Mouse (Mus musculus): ENCODE data around the gene Pitx2.

The Pitx2 gene

DNA sequence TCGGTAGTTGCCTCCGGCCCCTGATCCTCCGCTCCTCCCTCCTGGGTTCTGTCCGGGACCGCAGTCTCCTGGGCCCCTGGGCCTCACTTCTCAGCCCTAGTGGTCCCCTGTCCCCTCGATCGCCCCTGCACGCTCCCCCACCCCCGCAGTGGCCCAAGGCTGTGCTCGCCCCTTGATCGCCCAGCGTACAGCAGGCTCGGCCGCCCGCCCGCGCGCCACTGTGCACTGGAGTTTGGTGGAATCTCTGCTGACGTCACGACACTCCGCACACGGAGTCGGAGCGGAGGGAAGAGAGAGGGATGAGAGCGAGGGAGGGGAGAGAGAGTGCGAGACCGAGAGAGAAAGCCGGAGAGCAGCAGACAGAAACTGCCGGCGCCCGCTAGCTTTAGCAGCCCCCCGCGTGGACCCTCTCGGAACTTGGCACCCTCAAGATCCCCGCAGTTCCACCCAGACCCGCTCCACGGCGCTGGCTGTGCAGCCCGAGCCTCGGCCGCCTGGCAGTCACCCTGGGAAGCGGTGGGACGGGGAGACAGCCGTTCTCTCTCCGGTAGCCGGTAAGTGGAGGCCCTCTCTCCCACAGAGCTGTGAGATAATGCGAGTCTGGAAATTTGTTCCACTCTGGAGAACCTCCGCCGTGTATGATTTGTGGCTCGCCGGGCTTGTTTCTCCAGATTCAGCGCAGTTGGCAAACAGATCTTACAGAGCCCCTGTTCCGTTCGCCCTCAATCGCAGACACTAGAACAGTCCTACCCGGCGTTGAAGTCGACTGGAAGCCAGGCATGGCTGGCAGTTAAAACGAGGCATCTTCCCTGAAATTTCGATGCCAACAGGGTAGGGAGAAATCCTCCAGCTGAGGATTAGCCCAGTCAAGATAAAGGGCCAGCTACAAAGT, at the start of gene Pitx2:
TSS of gene Pitx2 (plus strand) at position 270 of the 892 bp plus-strand sequence.
- no peak for DNase-seq (ENCODE audit: low spot score in 2 of 2)

DNA sequence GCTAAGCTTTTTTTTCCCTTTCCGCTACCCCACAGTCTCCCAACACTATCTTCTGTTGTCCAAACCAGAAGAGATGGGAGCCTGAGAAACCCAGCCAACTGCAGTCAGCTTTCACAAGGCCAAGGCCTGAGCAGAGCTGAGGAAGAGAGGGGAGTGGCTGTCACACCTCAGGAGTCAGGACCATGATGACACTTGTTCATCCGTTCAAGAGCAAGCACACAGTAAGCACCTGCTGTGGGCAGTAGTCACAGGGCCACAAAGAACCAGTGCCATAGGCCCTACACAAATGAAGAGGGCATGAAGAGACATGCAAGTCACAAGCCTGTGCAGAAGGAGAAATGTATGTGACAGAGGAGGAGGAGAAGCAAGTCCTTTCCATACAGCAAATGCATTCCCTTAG, 49.7 kb upstream of the Pitx2 start:
- DNase-seq (ENCODE audit: low spot score in 2 of 2): no peak

DNA sequence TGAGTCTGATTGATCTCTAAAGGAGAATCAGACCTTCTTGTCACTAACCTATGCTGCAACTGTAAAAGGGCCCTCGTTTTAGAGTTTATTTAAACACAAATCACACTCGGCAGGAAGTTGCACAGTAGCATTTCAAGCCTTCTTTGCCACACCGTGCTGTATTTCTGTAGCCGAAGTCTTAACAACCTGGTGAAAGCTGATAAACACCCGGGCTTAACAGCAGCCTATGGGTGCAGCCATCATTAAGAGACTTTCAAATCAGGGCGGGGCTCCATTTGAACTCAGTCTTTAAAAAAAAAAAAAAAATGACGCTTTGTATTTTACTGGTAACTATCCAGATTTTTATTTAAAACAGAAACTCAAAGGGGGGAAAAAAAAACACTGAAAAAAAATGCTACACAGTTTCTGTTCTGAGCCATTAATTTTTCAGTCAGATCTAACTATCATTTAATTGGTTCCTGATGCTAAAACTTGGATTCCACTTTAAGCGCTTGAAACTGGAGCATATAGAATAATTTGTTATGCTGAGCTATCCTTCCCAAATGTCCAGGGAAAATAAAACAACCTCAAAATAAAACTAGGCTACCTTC, 48.5 kb upstream of the Pitx2 start:
- no peak for DNase-seq (ENCODE audit: low spot score in 2 of 2)

DNA sequence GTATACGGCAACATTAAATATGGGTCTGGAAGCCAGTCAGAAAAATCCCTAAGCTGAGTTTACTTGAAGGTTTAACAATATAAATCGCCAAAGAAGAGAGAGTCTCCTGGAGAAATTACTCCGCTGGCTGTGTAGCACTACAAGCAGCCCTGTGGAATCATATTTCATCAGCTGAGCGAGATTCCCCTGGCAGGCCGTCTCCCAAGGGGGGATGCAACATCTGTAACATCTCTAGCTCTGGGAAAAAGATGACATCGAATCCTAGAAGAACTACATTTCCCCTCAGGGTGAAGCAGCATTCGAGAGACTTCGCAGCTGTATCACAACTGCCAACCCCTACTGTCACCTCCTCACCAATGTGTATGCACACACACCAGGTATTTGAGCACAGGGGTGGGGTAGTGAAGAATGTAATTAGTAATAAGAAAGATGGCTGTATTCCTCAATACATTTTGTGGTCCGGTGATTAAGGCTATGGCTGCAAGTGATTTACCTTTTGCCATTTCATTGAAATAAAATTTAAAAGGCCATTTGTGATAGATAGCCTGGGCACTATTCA, 40.8 kb upstream of the Pitx2 start:
- no peak for DNase-seq (ENCODE audit: low spot score in 2 of 2)

DNA sequence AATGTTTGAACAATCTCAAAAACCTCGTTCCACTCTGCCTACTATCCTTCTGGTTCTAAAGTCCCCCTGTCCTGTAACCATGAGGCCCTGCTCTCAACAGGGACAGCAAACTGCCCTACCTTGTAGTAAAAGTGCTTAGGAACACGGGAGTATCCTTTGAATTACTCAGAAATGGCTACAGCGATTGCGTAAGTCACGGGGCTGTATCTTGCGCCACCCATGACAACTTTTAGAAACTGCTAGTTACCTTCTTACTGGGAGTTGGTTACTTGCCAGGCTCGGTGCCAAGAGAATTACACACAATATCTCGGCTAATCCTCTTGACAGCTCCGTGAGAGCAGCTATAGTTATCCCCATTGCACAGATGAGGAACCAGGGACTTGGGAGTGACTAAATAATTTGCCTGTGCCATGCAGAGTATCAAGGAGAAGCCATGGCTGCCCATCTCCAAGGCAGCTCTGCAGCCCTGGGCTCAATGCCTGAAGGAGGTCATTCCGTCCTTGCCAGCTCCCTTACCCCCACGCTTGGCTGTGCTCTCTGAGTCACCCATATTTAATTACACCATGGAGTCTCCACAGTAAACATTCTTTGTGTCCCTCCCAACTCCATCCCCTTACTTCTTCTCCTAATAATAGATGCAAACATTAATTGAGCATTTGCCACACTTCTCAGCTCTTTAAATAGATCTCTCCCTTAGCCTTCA, 38.2 kb upstream of the Pitx2 start:
- DNase-seq (ENCODE audit: low spot score in 2 of 2): no peak

DNA sequence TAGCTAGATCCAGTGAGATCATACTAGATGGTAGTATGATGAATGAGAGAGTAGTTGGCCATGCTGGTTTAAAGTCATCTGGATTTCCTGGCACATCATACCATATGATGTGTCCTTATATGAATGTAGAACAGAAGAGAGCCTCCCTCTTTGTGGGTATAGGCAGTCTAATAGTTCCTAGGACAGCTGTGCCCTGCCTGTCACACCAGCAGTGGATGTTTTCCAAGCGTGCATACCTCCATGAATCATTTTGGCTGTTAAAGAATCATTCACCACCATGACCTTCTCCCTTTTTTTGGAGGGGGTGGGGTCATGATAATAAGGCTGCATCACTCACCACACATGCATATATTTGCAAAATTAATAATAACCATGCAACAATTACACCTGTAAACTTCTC, 35.4 kb upstream of the Pitx2 start:
- no peak for DNase-seq (ENCODE audit: low spot score in 2 of 2)

DNA sequence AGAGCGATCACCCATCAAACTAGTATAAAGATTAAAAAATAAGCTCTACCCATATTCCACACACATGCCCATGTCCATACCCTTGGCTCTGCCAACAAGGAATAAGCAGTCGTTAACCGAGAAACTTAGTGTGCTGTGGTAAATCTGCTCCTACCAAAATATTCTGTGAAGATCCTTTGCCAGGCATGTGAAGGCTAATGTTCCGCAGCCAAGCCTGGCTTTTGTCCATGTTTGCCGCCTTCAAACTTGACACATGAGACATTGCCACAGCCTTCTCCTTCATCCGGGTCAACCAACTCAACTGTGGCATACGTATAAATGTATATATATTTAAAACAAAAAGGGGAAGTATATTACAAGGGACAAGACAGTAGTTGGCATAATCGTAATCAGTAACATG, 34.0 kb upstream of the Pitx2 start:
- DNase-seq (ENCODE audit: low spot score in 2 of 2): no peak

DNA sequence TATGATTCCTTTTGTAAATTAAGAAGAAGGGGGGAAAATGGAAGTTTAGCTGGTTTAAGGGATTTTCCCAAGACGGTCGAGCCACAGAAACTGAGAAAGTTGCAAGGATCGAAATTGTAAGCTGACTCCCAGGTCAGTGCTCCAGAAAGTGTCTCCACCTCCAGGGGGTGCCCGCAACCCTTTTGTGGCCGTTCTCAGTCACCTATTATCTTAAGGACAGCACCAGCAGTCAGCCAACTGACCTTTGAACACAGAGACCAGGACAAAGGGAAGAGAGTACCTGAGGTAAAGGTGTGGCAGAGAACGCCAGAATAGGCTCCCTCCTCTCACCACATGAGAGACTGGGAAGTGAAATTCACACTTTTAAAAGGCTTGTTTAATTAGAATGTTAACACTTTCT, 33.0 kb upstream of the Pitx2 start:
- no peak for DNase-seq (ENCODE audit: low spot score in 2 of 2)

DNA sequence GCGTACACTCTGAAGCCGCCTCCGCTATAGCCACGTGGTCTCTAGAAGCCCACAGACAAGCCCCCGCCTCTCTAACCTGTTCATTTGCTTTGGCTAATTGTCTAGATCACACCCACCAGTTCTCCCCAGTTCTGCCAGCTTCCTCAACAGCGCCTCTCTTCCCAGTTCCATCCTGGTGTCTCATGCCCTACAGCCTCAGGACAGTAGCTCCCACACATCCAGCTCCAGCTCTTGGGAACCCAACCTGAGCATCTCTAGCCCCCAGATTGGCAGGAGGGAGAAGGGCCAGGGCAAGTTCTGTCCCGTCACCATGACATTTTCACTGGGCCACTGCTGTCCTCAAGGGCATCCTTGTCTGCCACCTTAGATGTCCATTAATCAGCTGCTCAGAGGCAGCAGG, 29.3 kb upstream of the Pitx2 start:
- DNase-seq (ENCODE audit: low spot score in 2 of 2): no peak

DNA sequence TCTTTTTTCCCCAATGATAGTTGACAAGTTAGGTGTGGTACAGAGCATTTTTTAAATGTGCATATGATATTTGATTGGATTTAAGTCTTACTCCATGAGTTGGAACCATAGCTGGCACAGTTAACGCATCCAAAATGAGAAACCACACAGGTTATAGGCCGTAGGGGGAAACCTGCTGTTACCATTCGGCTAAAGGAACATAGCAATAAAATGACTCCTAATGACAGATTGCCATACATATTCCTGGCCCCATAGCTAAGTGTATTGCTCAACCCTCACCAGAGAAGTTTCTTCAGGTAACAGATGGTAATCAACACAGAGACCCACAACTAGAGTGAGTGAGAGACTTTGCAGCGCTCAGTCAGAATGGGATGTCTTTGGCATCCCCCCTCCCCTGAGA, 27.9 kb upstream of the Pitx2 start:
- DNase-seq (ENCODE audit: low spot score in 2 of 2): no peak

DNA sequence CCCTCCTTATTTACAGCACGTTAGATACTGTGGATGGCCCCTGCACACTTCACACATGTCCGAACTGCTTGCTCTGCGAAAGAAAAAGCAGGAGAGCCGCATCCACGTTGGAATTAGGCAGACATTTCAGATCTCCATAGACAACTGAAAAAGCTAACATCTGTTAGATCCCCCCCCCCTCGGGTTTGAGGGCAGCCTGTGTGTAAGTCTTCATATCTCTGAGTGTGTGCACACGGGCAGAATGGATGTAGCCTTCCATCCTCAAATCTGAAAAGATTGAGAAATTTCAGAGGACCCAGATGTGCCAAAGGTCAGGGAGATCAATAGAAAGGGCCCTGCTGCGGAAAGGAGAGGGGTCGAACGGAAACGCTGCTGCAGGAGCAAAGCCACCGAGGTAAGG, 5.2 kb upstream of the Pitx2 start:
- DNase-seq (ENCODE audit: low spot score in 2 of 2): no peak

DNA sequence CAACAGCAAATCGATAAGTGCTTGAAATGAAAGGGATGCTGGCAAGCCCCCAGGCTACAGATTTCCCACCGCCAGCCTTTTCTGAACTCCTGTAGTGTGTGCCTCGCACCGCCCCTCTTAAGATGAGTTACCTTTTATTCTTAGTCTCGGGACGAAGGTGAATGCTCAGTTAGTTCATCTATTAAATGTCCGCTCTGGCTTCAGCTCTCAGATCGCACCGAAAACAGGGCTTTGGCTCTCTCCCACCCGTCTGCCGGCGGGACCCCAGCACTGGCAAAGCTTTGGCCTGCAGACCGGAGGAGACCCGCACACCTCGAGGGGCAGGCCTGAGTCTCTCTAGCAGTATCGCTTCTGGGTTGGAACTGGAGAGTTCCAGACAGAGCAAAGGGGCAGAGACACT, 4.6 kb upstream of the Pitx2 start:
- DNase-seq (ENCODE audit: low spot score in 2 of 2): no peak

DNA sequence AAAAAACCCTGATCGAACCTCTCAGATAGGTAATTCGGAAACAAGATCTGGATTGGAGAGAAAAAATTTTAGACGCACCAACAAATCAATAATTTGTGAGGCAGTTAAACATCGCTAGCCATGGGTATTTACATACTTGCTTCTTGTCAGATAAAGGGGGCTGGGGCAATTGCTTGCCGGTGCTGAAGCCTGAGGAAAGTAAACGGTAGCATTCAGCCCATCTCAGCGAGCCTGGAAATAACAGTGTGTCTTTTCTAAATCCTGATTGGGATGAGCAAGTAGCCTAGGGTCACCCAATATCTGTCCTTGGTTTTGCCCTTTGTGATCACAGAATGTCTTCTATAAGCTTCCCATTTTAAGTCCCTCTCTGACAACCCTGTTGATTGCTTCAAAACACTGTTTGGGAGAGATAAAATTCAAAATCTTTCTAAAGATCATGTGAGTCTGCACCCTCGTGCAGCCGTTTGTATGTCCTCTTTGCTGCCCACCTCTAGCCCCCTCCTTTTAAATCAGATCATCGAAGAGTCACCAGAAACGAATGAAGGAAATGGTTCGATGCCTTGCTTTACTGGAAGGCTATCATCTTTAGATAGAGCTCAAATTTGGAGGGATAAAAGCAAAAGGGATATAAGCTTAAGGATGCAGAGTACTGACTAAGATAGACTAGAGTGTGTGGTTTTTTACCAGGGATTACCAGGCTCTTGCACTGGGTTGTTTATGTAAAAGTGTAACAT, 3.7 kb upstream of the Pitx2 start:
- DNase-seq (ENCODE audit: low spot score in 2 of 2): no peak

DNA sequence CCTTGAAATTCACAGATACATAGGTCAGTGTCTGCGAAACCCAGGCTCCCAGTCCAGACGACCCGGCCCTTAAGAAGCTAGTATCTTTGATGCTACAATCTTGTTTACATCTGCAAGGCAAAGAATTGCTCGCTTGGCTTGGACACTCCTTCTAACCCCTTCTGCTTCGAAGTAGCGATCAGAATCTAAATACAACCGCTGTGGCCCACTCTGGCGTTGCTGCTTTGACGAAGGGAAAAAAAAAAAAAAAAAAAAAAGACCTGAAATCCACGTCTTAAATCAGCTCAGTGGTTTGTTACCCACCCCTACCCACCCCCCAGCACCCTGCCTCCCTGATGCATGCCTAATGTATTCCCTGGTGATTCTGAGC, 3.1 kb upstream of the Pitx2 start:
- DNase-seq (ENCODE audit: low spot score in 2 of 2): no peak

DNA sequence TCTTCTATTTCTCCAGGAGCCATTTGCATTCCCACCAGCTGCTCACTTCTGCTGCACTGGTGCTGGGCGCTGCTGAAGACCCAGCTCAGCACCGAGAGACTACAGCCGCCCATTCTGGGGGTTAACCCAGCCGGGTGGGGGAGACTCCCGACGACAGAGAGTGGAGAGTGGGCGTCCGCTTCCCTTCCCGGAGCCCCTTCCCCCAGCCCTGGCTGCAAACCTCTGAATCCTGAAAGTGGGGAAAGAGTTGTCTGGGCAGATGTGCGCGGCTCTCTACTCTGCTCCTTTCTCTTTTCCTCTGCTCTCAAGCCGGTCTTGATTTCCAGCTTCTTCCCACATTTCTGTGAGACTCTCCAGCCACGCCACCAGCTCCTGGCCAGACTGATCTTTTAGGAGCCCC, 2.6 kb upstream of the Pitx2 start:
- no peak for DNase-seq (ENCODE audit: low spot score in 2 of 2)

DNA sequence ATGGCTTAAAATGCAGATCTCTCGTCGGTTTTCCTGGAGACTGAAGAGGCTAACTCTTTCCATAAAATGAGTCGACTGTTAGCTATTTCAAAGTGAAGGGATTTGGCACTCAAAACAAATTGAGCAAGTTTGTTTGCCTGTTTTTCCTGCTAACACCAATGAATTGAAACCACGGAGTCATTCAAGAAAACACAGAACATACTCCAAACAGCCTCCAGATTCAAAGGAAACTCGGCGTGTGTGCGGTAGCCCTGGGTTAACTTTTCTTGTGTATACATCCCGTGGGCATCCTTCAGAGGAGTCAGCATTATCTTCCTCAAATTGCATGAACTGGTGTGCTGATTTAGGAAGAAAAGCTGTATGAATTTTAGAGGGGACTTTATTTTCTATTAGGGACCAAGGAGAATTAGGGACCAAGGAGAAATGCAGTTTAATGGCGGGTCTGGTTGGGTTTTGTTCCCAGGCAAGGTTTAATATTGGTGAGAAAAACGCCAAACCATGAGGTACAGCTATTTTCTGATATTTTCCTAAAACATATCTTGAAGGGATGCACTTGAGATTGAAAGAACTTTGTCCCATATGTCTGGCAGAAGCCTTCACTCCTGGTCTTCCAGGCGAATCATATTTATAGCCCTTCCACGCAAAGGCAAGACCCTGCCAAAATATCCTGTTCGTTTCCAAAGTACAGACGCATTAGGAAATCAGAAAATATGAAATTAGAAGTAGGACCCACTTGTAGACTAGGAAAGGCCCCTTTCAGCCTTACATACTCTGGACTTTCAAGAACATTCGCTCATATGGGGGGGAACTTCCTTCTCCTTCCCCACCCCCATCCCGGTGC, 1.7 kb upstream of the Pitx2 start:
- DNase-seq (ENCODE audit: low spot score in 2 of 2): no peak

DNA sequence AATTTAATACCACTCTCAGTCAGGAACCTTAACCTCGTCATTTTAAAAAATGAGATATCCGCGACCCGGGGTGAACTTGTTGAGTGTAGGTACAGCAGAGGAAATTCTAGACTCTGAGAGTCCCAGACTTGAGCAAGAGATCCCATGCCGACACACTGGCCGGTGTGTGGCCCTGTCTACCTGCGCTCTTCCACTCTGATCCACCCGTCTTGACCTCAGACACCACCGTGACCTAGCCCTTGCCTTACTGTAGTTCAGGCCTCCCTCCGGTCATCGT, 1.1 kb upstream of the Pitx2 start:
- DNase-seq (ENCODE audit: low spot score in 2 of 2): no peak

DNA sequence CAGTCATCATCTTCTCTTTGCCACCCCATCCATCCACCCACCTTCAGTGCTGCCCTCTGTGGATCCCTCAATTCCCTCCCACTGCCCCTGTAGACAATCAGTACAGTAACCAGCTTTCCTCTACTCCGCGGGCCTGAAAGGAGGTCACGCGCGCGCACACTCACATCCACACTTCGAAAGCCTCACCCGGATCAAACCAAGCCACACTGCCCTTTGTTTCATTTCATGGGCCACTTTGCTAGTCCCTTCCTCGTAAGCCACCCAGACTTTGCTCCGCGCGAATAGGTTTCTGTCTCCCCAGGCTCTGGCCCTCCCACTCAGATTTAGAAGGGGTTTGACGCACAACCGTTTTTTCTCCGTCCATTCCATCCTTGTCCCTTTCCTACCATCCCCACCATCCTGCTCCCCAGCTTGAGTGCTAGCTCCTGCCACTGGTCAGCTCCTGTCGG, 494 bp upstream of the Pitx2 start:
- no peak for DNase-seq (ENCODE audit: low spot score in 2 of 2)

DNA sequence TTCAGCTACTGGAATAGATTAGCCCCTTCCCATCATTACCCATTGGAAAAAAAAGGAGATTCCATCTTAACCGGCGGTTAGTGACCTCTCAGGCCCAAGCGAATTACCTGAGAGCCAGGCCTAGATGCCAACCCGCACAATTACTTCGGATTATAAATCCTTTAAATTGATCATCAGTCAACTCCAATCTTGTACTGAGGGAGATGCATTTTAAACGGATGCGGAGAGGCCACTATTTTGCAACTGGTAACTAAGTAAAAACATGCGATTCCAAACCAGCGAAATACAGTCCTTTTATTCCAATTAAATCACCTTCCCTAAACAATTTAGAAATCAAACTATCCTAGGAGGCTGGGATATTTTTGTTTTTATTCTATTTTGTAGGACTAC, 818 bp downstream of the Pitx2 start:
- no peak for DNase-seq (ENCODE audit: low spot score in 2 of 2)

DNA sequence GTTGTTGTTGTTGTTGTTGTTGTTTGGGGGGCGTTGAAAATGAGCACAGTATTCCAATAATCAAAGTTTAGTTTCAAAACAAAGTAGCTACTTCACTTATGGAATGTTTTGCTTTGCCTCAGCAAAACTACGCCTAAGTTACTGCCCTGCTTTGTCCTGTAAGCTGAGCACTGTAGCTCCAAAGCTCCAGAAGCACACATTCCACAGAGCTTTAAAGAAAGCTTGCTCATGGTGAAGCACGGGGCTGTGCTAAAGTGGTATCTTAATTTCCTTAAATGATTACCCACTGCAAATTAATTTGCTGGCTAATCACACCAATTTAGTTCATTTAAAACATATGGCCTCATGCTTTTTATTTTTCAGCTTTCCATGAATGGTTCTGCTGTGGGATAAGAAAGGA, 1.5 kb downstream of the Pitx2 start:
- no peak for DNase-seq (ENCODE audit: low spot score in 2 of 2)

DNA sequence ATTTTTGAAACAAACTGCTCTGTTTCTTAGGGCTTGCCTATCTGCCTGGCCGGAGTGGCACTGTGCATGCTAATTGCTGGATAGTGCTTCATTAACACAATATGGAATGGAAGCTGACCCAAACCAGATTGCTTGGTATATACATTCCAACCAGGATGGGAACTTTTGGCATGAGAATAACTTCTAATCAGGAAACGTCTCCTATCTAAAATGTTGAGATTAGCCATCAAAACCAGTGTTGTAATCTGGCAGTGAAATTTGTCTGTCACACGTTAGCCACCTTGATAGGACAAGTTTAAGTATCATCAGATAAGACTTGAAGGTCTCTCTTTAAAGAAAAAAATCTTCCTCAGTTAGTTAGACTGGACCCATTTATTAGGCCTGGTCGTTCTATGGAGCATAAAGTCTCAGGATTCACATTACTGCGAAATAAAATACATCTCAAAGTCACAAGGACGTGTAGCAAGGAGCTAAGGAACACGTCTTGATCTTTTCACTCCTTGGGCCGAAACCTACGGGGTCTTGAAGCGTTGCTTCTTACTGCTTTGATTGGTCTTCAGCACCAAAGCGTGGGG, 2.1 kb downstream of the Pitx2 start:
- no peak for DNase-seq (ENCODE audit: low spot score in 2 of 2)

Measured in spleen, postnatal 10 days (tissue).